Mouse (Mus musculus) thymus, postnatal 10 days (tissue): ENCODE results near the gene Rab20.
"Not testable (repeated sequence)": the region's sequence is repeated elsewhere in the genome, so short reads cannot be mapped to it uniquely, and the experiment has no call there.

Experiments used
- DNase-seq, 2 experiments: peaks; one replicate each; pipeline ENCODE4 v3.0.0; 2021; ENCODE audit warnings: low spot score in 2 of 2

Gene Rab20

DNA sequence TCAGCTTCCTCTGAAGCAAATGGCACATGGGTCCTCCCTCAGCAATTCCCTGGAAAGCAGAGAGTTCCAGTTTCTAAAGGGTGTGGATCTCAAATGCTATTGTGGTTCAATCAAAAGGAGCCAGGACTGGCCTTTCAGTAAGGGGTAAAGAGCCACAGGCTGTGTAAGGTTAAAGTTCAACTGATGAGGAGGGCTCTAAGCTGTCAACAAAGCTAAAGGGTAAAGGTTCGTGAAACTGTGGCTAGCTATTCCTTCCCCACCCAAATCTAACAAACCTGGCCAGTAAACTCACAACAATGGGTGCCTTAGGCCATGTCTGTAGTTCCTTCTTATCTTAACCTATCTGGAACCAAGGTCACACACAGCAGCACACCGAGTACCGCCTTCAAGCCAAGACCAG, 3.4 kb upstream of the Rab20 start:
- no peak for DNase-seq

DNA sequence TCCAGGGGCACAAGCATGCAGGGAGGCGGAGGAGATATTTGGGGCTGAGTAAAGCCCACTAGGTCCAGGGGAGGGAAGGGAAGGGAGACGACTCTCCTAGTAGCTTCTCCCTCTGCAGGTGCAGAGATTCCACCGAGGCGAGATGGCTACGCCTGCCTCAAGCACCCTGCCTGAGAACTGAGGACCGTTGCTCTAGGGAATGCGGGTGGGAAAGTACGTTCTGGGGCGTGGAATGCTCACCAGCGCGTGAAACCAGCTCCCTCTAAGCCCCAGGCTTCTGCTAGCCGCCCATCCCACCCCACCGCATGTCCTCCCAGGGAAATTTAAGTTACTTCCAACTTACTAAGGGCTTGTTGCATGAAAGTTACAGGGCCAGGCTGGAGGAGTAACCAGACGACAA, 1.1 kb upstream of the Rab20 start:
- DNase-seq: no peak

DNA sequence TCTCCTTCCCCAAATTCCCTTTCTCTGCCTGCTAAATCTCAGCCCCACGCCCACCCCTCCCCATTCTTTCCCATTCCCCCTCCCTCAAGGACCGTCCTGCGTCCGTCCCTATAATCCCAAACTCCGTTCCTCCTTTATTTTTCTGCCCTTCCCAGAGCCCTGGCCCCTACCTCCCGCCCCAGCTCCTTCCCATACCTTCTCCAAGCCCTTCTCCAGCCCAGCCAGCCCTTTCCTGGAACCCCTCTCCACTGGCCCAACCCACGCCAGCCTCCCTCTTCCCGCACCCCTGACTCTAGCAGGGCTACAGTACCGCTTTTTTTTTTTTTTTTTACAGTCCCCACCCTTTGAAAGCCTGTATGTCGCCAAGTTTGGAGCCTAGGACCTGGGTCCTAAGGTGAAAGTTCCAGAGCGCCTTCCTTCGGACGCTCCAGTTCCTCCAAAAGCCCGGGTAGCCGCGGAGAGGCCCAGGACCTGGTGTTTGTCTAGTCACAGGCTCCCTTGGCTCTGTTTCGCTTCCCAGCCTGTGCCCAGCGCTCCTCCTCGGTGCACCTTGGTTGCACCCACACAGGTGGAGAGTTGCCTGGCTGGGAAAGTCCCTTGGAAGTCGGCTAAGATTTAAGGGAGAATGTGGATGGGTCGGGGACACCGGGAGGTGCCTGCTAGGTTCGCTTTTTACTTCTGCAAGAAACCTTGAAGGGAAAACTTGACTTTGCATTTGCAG, 457 bp upstream of the Rab20 start:
- DNase-seq: no peak

DNA sequence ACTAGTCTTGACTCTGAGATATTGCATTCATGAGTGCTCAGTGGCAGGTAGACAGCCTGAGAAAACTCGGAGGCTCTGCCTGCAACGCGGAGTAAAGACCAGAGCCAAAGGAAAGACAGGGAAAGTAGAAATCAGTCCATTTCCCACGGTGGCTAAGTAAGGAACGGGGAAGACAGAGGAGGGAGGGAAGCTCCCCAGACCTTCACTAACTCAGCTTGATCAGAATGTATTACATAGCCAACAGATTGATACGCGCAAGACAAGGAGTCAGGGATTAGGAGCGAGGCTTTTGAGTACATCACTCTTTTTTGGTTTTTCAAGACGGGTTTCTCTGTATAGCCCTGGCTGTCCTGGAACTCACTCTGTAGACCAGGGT, 1.3 kb downstream of the Rab20 start:
- no peak for DNase-seq

GRCm38 (mm10) chr8:11476338-11477177, 2.0 kb downstream of the Rab20 start:
- no peak for DNase-seq

DNA sequence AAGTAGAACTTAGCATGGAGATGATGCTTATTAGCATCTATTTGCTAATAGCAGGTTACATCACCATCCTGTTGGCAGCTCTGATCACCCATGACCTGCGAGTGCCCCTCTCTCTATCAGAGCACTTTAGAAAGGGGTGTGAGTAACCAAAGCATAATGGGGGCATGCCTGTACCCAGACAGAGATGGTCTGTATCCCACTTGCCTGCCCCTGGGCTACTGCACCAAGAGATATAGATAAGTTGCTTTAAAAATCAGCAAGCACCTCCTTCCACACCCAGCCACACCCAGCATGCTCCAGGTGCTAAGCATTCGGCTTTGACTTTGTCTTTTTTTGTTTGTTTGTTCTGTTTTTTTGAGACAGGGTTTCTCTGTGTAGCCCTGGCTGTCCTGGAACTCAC, 2.6 kb downstream of the Rab20 start:
- DNase-seq: no peak

- DNase-seq: no peak
These were observed 3.1 kb downstream of the Rab20 start for GRCm38 (mm10) chr8:11475397-11475796.

DNA sequence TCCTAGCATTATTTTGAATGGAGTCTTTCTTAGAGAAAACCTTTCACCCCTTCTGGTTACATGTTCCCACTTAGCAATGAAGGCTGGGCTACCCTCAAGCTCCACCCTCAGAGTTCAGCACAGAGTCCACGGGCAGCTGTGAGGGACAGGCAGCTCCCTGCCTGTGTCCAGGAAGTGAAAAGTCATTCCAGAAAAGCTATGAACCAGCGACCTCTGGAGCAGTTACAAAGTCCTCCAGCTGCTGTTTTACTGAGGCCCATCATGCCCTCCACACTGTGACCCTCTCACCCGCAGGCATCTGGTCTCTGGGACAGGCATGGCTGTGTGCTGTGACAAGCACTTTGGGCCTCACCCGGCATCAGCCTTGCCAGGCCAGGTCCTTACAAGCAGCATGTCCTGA, 5.4 kb downstream of the Rab20 start:
- no peak for DNase-seq

- no peak for DNase-seq
These were observed 7.2 kb downstream of the Rab20 start for GRCm38 (mm10) chr8:11471309-11471708.

DNA sequence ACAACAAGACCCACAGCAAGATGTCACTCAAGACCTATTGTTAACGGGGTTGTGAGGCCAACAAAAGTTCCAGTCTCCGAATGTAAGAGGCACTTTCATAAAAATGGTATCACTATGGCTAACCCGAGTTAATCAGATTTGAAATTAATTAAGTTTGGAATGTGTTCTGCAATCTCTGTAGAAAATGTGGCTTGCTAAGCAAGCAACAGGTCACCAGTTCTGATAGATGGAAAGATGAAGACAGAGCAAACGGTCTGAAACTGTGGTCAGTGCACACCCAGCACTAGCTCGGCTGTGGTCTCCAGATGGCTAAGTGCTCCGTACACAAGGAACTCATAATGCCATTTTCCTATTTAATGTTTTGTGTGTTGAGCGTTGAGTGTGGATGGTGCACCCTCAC, 7.8 kb downstream of the Rab20 start:
- DNase-seq: no peak

- peak in 1 of 2 experiments; percentile 42 for DNase-seq
These were observed 9.4 kb downstream of the Rab20 start for GRCm38 (mm10) chr8:11469095-11469494.

DNA sequence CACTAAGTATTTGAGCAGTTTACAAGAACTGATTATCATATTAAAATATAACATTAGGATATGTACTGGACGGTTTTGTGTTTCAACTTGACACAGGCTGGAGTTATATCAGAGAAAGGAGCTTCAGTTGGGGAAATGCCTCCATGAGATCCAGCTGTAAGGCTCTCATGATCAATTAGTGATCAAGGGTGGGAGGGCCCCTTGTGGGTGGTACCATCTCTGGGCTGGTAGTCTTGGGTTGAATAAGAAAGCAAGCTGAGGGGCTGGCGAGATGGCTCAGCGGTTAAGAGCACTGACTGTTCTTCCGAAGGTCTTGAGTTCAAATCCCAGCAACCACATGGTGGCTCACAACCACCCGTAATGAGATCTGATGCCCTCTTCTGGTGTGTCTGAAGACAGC, 12.0 kb downstream of the Rab20 start:
- DNase-seq: not testable (repeated sequence)

GRCm38 (mm10) chr8:11465619-11466018, 12.9 kb downstream of the Rab20 start:
- no peak for DNase-seq

- no peak for DNase-seq
These were observed 13.9 kb downstream of the Rab20 start for GRCm38 (mm10) chr8:11464707-11464964.

DNA sequence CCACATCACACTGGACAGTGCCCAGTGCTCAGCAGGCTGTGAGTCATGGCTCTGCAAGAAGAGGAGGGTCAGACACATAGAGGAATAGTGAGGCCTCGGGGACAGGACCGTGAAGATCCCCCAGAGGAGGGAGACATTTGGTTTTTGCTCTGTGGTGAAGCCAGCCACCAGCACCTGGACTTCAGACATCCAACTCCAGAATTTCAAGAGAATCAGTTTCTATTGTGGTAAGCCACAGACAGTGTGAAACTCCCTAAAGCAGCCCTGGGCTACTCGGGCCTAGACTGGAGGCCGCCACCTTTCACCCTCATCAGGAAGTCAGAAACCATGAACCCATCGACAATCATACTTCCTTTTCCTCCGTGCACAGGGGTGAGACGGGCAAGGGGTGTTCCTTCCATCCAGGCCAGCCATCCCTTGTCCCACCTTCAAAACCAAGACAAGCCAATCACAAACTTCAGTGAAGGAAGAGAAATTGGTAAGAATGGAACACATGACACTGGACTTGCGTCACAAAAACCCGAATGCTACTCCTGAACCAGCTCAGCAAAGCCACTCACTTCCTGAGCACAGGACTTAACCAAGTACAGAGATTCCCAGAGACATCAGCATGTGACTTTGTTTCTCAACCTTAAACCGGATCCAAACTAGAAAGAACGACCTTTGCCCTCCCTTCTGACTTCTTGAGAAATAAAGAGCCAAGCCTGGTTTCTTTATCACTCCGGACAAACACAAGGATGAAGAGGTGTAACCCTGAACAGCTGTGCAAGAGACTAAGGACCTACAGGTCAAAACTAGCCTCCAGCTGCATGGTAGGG, 14.4 kb downstream of the Rab20 start:
- DNase-seq: no peak

- no peak for DNase-seq
These were observed 15.0 kb downstream of the Rab20 start for GRCm38 (mm10) chr8:11463541-11463888.

GRCm38 (mm10) chr8:11462641-11463040, 15.9 kb downstream of the Rab20 start:
- DNase-seq: no peak

DNA sequence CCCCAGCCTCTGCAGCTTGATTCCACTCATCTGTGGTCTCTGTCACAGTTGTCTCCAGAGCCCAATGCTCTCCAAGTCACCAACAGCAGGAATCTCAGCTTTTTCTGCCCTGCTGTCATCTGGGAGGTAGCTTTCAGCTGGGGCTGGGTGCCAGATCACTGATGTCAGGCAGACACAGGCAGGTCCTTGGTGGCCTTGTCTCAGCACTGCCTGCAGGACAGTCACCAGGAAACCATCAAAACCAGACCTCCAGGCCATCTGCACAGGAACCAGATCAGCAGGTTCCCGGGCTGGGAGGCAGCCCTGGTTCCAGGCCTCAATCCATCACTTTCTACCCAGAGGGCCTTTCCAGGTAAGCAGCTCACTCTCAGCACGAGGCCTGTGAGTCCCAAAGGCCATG, 16.7 kb downstream of the Rab20 start:
- DNase-seq: no peak

- no peak for DNase-seq
These were observed 17.6 kb downstream of the Rab20 start for GRCm38 (mm10) chr8:11460934-11461333.

DNA sequence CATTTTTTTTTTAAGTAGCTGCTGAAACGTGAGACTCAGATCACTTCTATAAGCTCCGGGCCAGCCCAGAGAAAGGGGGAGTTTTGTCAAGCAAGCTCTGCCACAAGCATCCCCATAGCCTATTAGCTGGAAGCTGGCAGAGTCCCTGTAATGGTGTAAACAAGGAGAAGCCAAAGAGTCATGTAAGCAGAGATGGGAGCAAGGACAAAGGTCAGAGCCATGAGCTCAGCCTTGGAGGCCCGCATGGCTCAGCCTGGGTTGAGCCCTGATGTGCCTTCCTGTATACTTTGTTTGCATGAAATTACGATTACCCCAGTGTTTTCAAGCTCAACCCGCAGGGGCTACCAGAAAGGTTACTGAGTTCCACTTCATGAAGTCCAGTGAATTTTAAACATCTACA, 19.5 kb downstream of the Rab20 start:
- DNase-seq: no peak

DNA sequence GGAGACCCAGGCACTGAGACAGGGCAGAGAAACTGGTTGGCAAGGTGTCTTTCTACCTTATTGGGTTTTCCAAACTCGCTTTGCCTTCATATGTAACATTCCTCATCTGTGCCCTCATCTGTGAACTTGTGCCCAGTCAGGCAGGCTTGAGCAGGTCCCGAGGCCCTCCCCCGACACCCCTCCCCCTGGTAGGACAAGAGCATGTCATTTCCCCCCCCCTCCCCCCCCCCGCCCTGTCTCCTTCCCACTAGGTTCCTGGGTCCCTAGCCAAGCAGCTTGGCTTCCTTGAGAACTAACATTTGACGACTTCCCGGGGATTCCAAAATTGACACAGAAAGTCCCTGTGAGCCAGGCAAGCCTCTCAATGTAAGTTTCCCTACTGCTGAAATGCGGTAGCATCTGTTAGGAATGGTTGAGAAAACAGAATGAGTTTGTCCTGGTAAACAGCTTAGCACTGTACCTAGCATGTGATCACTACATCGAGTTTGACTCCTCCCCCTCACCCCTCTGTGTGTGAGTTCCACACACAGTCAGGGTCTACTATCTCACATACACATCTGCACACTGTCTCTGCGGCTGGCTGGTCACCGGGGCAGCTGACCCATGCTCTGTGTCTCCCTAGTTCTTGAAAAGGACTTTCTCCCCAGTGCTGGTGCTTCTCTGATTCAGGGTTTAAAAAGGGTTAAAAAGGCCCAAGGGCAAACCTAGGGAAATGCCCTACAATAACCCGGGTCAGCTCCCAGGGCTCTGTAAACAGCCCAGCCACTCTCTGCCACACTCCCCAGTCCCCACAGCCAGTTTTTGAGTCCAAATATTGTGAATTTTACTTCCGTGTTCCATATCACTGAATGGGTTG, 20.3 kb downstream of the Rab20 start:
- no peak for DNase-seq

DNA sequence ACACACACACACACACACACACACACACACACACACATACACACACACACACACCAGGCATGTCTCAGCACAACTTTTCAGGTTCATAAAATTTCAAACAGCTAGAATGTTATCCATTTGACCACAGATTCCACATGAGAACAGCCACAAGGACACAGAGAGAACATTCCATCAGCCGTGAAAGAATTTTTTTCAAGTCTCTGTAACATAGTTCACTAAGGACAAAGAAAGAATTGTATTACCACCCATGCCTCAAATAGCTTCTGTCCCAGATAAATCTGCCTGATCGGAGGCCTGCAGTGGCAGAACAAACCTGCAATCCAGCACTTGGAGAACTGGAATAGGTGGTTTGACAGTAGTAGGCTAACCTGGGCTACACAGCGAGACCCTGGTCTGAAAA, 21.2 kb downstream of the Rab20 start:
- no peak for DNase-seq
